In the genomic region with DNA sequence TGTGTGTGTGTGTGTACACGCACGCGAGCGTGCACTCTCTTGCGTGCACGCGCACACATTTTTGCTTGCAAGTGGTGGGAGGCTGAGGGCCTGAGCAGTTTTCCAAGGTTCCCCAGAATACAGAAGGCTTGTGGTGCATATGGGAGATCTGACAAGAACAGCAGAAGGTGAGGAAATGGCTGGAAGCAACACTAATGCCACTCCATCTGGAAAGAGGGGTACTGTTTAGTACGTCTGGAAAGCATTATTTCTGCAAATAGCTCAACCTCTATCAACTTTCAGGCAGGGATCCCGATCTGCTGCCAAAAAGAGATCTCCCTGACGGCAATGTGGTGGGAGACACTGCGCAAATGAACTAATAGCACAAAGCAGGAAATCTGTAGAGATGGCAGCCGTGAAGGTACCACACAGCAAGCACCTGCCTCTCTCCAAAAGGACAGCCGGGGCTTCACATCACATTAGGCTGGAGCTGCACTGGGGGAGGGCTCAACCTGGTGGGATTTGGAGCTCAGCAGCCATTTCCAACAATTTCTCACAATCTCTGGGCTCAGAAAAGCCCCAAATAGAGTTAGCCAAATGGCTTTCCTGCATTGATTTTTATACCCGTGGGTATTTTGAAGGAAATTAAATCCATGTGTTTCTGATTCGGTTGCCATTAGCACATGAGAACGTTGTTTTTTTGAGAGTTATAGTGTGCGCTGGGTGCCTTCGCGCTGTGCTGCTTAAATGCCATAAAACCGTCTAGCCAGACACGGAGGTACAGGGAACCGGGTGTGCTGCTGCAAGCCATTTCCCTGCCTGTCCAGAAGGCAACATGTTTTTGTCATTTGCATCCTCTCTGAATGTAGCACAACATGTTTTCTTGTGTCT, we compare ENCODE assay signal across 11 mouse cellular contexts.
A peak's percentile ranks its signal among the peaks of the same experiment; 100 is the strongest.
DNase-seq lines count a peak whose midpoint lies in the region; ATAC-seq and TF ChIP-seq lines count a peak whose summit lies in the region.
"Had no signal": no experiment of that assay in that cellular context is flagged by ENCODE, and none has a peak within 500 bp of the region (broad histone marks: within the 10 kb centered on the region; RNA-seq: fewer than 3 reads in every experiment).

No protein-coding gene starts in this region.

- H3K4me2 ChIP-seq in hindbrain, embryonic 12.5 days (replicated peaks): no peak overlapping the region
- H3K4me2 ChIP-seq in forebrain, postnatal 0 days (ENCODE audit: low read depth): no peak overlapping the region
- H3K4me2 ChIP-seq in limb, embryonic 12.5 days: peak overlapping the region; percentile 41
- H3K4me2 ChIP-seq: kidney, embryonic 15.5 days; liver, embryonic 12.5 days; neural tube, embryonic 12.5 days had no signal

- no peak overlapping the region for H3K9ac ChIP-seq in hindbrain, embryonic 12.5 days
- H3K9ac ChIP-seq in forebrain, postnatal 0 days: no peak overlapping the region
- no peak overlapping the region for H3K9ac ChIP-seq in limb, embryonic 12.5 days (replicated peaks)
- H3K9ac ChIP-seq: kidney, embryonic 15.5 days; liver, embryonic 12.5 days; neural tube, embryonic 12.5 days had no signal

- ATAC-seq in hindbrain, embryonic 12.5 days (ENCODE audit: low FRiP score): no peak
- peak; percentile 72 for ATAC-seq in forebrain, postnatal 0 days
- ATAC-seq in limb, embryonic 12.5 days (ENCODE audit: insufficient number of reproducible peaks, insufficient read depth, low FRiP score, low TSS enrichment, low read depth): peak; percentile 89
- ATAC-seq: liver, embryonic 12.5 days had no signal

- TF ChIP-seq CTCF in forebrain, postnatal 0 days (IDR thresholded peaks at IDR 0.05; ENCODE audit: low read depth): no peak

- WGBS in hindbrain, embryonic 10.5 days: 78% methylated on average over 22 of the region's 22 CpGs
- 70% methylated on average over 22 of the region's 22 CpGs for WGBS in hindbrain, embryonic 12.5 days
- 51% methylated on average over 22 of the region's 22 CpGs for WGBS in forebrain, postnatal 0 days
- 30% methylated on average over 22 of the region's 22 CpGs for WGBS in limb, embryonic 12.5 days

- H3K4me1 ChIP-seq in hindbrain, embryonic 10.5 days (replicated peaks): peaks cover 48% of the 10 kb centered on the region
- peaks cover 22% of the 10 kb centered on the region for H3K4me1 ChIP-seq in hindbrain, embryonic 12.5 days
- peaks cover 7% of the 10 kb centered on the region; the same call in 1 of the 2 replicates for H3K4me1 ChIP-seq in forebrain, postnatal 0 days (ENCODE audit: insufficient read depth)
- peaks cover 42% of the 10 kb centered on the region for H3K4me1 ChIP-seq in limb, embryonic 12.5 days (replicated peaks)

- no peak for DNase-seq in hindbrain, embryonic 10.5 days (ENCODE audit: low spot score)
- DNase-seq in cerebellum, adult 8-10 months: peak; percentile 77
- DNase-seq in forebrain, postnatal 0 days: peak; percentile 66
- DNase-seq in urinary bladder, adult 18-20 months (ENCODE audit: low spot score in 2 of 2): no peak
- DNase-seq in adrenal gland, adult 8-10 months: no peak
- DNase-seq in retina, embryonic 14.5 days (ENCODE audit: low spot score): no peak

- no peak overlapping the region for H3K4me3 ChIP-seq in hindbrain, embryonic 10.5 days
- H3K4me3 ChIP-seq in hindbrain, embryonic 12.5 days: no peak overlapping the region
- H3K4me3 ChIP-seq in forebrain, postnatal 0 days (ENCODE audit: low read depth, low read length): no peak overlapping the region
- no peak overlapping the region for H3K4me3 ChIP-seq in limb, embryonic 12.5 days (replicated peaks)
- H3K4me3 ChIP-seq: kidney, embryonic 15.5 days; liver, embryonic 12.5 days; neural tube, embryonic 12.5 days had no signal

- H3K9me3 ChIP-seq in hindbrain, embryonic 10.5 days: no peaks in the 10 kb centered on the region
- no peaks in the 10 kb centered on the region for H3K9me3 ChIP-seq in hindbrain, embryonic 12.5 days (replicated peaks)
- H3K9me3 ChIP-seq in forebrain, postnatal 0 days (ENCODE audit: low read length): no peaks in the 10 kb centered on the region
- H3K9me3 ChIP-seq in limb, embryonic 12.5 days: no peaks in the 10 kb centered on the region
- H3K9me3 ChIP-seq: kidney, embryonic 15.5 days; liver, embryonic 12.5 days; neural tube, embryonic 12.5 days had no signal

- H3K27me3 ChIP-seq in hindbrain, embryonic 10.5 days (ENCODE audit: insufficient read depth, poor library complexity, severe bottlenecking): no peaks in the 10 kb centered on the region
- no peaks in the 10 kb centered on the region for H3K27me3 ChIP-seq in hindbrain, embryonic 12.5 days
- no peaks in the 10 kb centered on the region; the same call in 1 of the 2 replicates for H3K27me3 ChIP-seq in forebrain, postnatal 0 days (ENCODE audit: insufficient read depth, low read length)
- peaks cover 49% of the 10 kb centered on the region for H3K27me3 ChIP-seq in limb, embryonic 12.5 days
- H3K27me3 ChIP-seq: liver, embryonic 12.5 days; neural tube, embryonic 12.5 days had no signal

- H3K27ac ChIP-seq in hindbrain, embryonic 10.5 days: peak overlapping the region; percentile 18; the same call in 1 of the 2 replicates
- H3K27ac ChIP-seq in hindbrain, embryonic 12.5 days: no peak overlapping the region
- no peak overlapping the region for H3K27ac ChIP-seq in forebrain, postnatal 0 days (ENCODE audit: low read depth, low read length)
- peak overlapping the region; percentile 56 for H3K27ac ChIP-seq in limb, embryonic 12.5 days
- H3K27ac ChIP-seq: kidney, embryonic 15.5 days; liver, embryonic 12.5 days; neural tube, embryonic 12.5 days had no signal

- no peaks in the 10 kb centered on the region for H3K36me3 ChIP-seq in hindbrain, embryonic 10.5 days
- H3K36me3 ChIP-seq in hindbrain, embryonic 12.5 days: no peaks in the 10 kb centered on the region
- no peaks in the 10 kb centered on the region for H3K36me3 ChIP-seq in forebrain, postnatal 0 days (ENCODE audit: insufficient read depth)
- no peaks in the 10 kb centered on the region for H3K36me3 ChIP-seq in limb, embryonic 12.5 days
- H3K36me3 ChIP-seq: kidney, embryonic 15.5 days; liver, embryonic 12.5 days; neural tube, embryonic 12.5 days had no signal

Comparison
In these comparisons a context has a peak if more than half of its experiments do, and no peak if none do; other contexts are left out.
1. H3K27ac ChIP-seq: peak in hindbrain, embryonic 10.5 days (single experiment) and limb, embryonic 12.5 days (single experiment); none in hindbrain, embryonic 12.5 days (single experiment) and forebrain, postnatal 0 days (single experiment).
2. DNase-seq: peak in cerebellum, adult 8-10 months (single experiment) and forebrain, postnatal 0 days (single experiment); none in hindbrain, embryonic 10.5 days (single experiment), urinary bladder, adult 18-20 months (0 of 2), adrenal gland, adult 8-10 months (single experiment) and retina, embryonic 14.5 days (single experiment).